Mouse (Mus musculus) frontal cortex, postnatal 10 days (tissue): ENCODE data around the gene Vmn1r12.
"Not testable (repeated sequence)": the region's sequence is repeated elsewhere in the genome, so short reads cannot be mapped to it uniquely, and the experiment has no call there.

Source experiments
- DNase-seq, 2 experiments: peaks; one replicate each; pipeline ENCODE4 v3.0.0; 2022; ENCODE audit warnings: low spot score in 2 of 2, mixed read lengths in 1 of 2

The Vmn1r12 gene

GRCm38 (mm10) chr6:57156619-57157018 lies at the start of gene Vmn1r12:
Gene Vmn1r12, plus strand, starts transcription at chr6:57156919.
- no peak for DNase-seq

GRCm38 (mm10) chr6:57109154-57109553 lies 47.6 kb upstream of the Vmn1r12 start, which contains the start of gene Vmn1r10:
Gene Vmn1r10, plus strand, starts transcription at chr6:57109454.
- DNase-seq: no peak

DNA sequence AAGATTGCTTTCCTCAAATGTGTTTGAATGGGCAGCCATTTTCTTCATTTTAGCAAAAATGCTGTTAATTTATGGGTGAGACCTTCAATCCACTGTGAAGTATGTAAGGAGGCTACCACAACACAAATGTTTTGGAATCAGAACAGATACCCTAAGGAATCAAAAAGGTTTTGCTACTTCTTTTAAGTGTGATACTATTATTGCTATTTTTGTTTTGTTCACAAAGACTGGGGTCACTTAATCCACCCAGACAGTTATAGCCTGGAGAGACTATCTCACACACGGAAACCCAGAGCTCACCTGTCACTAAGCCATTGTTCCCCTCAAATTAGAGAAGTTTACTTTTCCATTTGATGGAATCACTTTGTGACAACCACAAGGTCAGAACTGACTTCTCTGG lies 23.6 kb upstream of the Vmn1r12 start, which contains the start of gene Vmn1r11:
Vmn1r11 (plus strand) TSS at position 301 of the 400 bp plus-strand sequence.
- DNase-seq: no peak

GRCm38 (mm10) chr6:57190016-57190415 lies 33.3 kb downstream of the Vmn1r12 start:
- DNase-seq: not testable (repeated sequence)

DNA sequence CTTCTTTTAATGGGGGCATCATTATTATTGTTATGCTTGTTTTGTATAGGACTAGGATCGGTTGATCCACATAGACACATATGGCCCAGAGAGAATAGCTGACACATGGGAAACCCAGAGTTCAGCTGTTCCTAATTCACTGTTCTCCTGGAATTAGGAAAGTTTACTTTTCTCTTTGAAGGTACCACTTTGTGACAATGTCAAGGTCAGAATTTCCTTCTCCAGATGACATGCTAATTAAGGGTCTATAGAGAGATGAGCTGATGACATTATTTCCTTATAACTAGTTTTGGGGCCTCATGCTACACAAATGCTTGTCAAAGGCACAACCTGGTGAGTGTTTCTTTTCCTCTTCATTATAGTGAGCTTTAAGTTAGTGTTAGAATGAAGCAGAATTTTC lies 46.3 kb downstream of the Vmn1r12 start, which contains the start of gene Vmn1r13:
Vmn1r13 (plus strand) TSS at position 301 of the 400 bp plus-strand sequence.
- not testable (repeated sequence) for DNase-seq
